Comparison of ENCODE assay signal across 8 mouse cellular contexts in genomic region chr17:12039188-12039587, GRCm38 (mm10).
DNase-seq lines count a peak whose midpoint lies in the region; ATAC-seq lines count a peak whose summit lies in the region.

No protein-coding gene starts in this region.

- peaks cover 8% of the 10 kb centered on the region for H3K27me3 ChIP-seq in midbrain, embryonic 10.5 days (ENCODE audit: low read depth, poor library complexity, severe bottlenecking)
- H3K27me3 ChIP-seq in midbrain, embryonic 13.5 days = peaks cover 11% of the 10 kb centered on the region
- peaks cover 7% of the 10 kb centered on the region; the same call in 1 of the 2 replicates for H3K27me3 ChIP-seq in limb, embryonic 10.5 days (ENCODE audit: low read depth, poor library complexity, severe bottlenecking)

- peak; percentile 84 for DNase-seq in midbrain, embryonic 10.5 days (ENCODE audit: low spot score)
- DNase-seq in embryo, embryonic 10 days (ENCODE audit: low spot score) = peak; percentile 89
- peak; percentile 68 for DNase-seq in gastrocnemius, postnatal 25 days
- DNase-seq in kidney, adult 18-20 months = peak; percentile 82
- DNase-seq in limb, embryonic 10.5 days (ENCODE audit: low spot score) = peak; percentile 92
- DNase-seq in monocyte, adult 2 months (ENCODE audit: low read depth in 1 of 2, low spot score in 2 of 2) = peak; percentile 48 to 72
- DNase-seq in spleen, postnatal 14 days (ENCODE audit: low spot score in 2 of 2) = peak; percentile 72 to 84

- H3K36me3 ChIP-seq in midbrain, embryonic 10.5 days = no peaks in the 10 kb centered on the region
- H3K36me3 ChIP-seq in midbrain, embryonic 13.5 days = no peaks in the 10 kb centered on the region
- H3K36me3 ChIP-seq in limb, embryonic 10.5 days = no peaks in the 10 kb centered on the region

- H3K4me3 ChIP-seq in midbrain, embryonic 10.5 days = no peak overlapping the region
- no peak overlapping the region for H3K4me3 ChIP-seq in midbrain, embryonic 13.5 days (replicated peaks)
- no peak overlapping the region for H3K4me3 ChIP-seq in limb, embryonic 10.5 days

- no peak overlapping the region for H3K4me2 ChIP-seq in midbrain, embryonic 13.5 days (replicated peaks)

- 3% methylated on average over 9 of the region's 9 CpGs for WGBS in midbrain, embryonic 10.5 days
- under 1% methylated on average over 9 of the region's 9 CpGs for WGBS in midbrain, embryonic 13.5 days
- WGBS in limb, embryonic 10.5 days = 2% methylated on average over 9 of the region's 9 CpGs

- no peak overlapping the region for H3K9ac ChIP-seq in midbrain, embryonic 13.5 days (replicated peaks)

- H3K4me1 ChIP-seq in midbrain, embryonic 10.5 days = peaks cover 6% of the 10 kb centered on the region; the same call in 1 of the 2 replicates
- H3K4me1 ChIP-seq in midbrain, embryonic 13.5 days (replicated peaks) = 0 out of 2 replicates have a peak, but pooled peaks cover 4% of the 10 kb centered on the region
- H3K4me1 ChIP-seq in limb, embryonic 10.5 days = 0 out of 2 replicates have a peak, but pooled peaks cover 6% of the 10 kb centered on the region

- H3K27ac ChIP-seq in midbrain, embryonic 10.5 days (replicated peaks) = no peak overlapping the region
- no peak overlapping the region for H3K27ac ChIP-seq in midbrain, embryonic 13.5 days
- H3K27ac ChIP-seq in limb, embryonic 10.5 days = no peak overlapping the region

- no peaks in the 10 kb centered on the region for H3K9me3 ChIP-seq in midbrain, embryonic 10.5 days (replicated peaks)
- no peaks in the 10 kb centered on the region for H3K9me3 ChIP-seq in midbrain, embryonic 13.5 days
- no peaks in the 10 kb centered on the region for H3K9me3 ChIP-seq in limb, embryonic 10.5 days (replicated peaks)

- no peak; the same call in 1 of the 2 replicates for ATAC-seq in midbrain, embryonic 13.5 days
